Mouse (Mus musculus) embryo, embryonic 11.5 days (tissue): ENCODE data around the gene Nos1ap.

Source experiments
- DNase-seq: peaks from one replicate; pipeline ENCODE4 v3.0.0-alpha.2; 2012; ENCODE audit warnings: low read depth, low spot score

Gene Nos1ap

DNA sequence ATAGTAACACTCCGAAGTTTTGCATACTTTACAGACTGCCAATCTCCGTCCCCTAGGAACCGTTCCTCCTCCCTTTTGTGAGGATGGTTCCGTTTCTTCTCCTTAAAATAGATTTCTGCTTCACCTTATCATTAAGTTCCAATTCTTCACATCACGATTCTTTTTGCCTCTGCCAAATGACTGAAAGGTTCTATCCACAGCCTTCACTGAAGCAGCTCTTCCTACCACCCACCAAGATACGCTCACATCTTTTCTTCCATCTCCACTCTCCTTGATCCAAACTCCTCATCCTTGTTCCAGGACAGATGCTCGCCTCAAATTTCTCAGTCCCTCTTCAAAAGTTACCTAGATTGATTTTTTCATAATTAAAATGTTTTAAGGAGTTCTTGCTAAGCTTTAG lies 220.8 kb downstream of the Nos1ap start:
- DNase-seq, result no peak

DNA sequence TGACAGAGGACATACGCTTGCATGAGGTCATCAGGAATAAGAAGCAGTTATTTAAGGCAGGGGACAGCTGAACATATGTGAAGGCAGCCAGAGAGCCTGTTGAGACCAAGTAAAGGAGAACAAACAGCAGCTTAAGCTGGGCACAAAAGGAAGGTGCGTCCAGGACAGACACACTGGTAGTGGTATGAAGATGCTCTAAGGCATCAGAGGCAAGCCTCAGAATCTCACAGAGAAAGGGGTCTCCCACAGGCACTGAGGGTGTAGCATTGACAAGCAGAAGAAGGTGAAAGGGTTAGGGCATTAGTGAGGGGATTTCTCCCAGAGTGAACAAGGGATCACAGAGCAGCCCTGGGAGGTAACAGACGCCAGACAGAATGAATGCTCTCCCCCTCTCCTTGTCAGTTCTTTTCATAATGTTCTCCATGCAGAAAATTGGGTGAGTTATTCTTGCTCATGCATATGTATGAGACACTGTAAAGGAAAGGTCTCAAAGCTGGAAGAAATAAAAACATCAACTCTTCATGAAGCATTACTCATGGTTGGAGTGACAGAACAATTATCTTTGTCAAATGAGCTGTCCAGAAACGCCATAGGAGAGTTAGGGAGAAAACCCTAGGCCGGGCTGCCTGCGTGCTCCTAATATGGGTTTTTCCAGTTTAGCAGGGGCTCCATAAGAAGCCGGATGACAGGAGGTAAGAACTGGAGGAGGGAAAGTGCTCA lies 222.5 kb downstream of the Nos1ap start:
- peak; percentile 16 for DNase-seq

DNA sequence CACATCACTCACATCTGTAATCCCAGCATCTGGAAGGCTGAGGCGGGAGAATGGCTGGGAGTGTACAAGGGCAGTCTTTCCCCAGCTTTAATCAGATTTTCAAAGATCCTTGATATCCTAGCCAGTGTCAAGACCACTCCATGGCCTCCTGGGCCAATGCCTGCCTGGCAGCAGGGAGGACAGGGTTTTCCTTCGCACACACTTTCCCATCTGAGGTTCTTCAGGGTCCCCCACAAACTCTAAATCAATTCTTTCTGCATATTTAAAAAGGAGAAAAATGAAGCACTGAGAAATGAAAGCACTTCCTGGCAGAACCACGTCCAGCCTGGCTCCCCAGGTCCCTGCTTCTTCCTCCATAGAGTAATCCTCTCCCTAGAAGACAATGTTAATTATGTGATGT lies 225.9 kb downstream of the Nos1ap start:
- DNase-seq, result no peak

DNA sequence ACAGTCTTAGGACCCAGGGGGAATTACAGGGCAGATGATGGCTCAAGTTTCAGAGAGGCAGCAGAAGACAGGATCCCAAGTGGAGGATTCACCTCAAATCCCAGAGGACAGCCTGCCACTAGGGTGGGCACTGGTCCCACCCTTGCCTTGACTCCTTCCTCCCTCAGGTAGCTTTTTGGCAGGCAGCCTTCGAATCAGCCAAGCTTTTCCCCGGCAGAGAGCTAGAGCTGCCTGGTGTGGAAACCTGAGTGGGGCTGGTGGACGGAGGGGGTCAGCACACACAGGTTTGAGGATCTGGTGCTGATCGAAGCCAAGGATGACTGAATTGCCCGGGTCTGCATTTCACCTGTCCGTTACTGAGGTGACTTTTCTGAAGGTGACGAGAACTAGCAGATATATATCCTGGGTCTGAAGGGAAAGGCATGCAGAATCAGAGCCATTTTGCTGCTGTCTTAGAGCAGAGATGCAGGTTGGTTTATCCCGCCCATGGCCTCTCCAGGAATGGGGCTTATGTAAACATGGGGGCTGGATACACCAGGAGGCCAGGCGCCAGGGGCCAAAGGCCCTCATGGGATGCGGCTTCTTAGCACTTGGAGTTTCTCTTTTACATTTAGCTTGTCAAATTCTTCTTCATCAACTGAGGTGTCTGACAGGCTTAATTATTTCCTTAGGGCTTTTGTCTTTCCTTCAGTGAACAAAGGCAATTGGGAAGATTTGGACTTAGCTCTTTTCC lies 229.3 kb downstream of the Nos1ap start:
- no peak for DNase-seq

DNA sequence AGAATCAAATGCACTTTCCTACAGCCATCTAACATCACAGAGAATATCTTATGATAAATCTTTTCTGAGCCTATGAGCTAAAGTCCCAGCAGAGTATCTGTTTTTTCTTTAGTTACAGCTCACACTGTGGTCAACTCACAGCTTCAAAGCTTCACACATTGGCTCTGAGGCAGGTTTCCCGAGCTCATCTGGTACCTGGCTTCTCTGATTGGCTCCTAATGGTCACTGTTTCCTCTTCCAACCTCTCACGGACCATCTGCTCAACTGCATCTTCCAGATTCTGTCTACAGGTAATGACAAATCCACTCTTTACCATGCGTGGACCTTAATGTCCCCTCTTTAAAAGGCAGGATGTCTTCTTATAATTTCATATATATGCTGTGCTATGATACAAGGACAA lies 236.3 kb downstream of the Nos1ap start:
- no peak for DNase-seq

DNA sequence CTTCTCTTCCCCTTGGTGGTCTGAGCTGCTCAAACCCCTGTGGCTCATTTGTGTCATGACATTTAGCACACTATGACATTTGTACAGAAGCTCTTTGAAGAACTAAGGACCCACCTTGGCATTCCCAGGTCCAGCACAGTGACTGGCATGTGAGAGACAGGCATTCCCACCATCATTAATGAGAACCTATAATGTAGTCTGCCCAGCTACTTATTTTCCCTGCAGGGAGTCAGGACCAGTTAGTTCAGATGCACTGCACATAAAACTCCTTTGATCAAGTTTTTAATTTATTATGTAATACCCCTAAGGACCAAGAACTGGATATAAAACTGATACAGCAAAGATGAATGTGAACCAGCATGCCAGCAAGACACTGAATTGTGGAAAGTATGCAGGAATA lies 238.6 kb downstream of the Nos1ap start:
- DNase-seq, result no peak

DNA sequence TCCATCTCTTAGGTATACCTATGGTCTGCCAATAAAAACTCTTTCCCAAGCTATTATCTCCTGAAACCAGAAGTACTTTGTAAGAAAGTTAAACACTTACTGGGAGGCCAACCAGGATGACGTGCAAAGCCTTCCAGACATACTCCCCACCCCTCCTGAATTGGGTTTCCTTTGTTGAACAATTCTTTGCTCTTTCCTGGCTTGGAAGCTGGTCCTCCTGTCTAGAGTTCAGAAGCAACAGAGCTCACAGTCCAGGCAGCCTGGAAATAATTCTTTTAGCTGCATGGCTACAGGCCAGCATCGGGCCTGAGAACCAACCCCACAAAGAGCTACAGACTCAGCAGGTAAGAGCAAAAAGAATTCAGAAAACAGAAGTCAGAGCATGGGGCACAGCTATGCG lies 243.4 kb downstream of the Nos1ap start:
- no peak for DNase-seq

DNA sequence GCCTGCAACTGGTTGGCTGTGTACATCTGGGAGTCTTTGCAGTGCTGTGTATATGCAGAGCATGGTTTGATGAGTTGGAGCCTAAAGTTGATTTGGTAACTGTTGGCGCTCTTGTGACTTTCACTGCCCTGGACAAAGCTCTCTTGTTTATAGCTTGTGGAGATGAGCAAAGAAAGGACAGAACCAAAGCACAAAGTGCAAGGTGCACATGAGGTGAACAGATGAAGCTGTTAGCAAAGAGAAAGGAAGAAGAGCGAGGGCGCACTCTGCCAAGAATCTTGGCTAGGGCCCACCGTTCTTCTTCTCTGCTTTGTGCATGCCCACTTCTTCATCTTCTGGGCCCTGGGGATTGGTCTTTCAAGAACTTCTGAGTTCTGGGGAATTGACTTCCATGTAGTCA lies 245.8 kb downstream of the Nos1ap start:
- no peak for DNase-seq

DNA sequence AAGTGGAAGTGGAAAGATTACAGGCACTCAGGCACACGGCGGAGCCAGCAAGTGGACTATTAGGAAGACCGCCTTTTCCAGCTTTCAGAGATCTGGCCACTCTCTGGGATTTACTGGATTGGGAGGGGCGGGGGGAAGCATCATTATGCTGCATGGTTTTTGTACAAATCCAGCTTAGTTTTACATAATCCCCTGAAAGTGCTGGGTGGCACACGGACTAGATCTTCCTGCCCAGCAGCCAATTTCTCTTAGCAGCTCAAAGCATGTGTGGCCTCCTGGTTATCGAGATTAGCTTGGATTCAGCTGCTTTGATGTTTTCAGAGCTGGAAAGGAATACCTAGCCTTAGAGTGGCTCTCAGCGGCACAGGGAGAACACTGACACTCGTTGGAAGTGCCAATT lies 246.6 kb downstream of the Nos1ap start:
- no peak for DNase-seq

DNA sequence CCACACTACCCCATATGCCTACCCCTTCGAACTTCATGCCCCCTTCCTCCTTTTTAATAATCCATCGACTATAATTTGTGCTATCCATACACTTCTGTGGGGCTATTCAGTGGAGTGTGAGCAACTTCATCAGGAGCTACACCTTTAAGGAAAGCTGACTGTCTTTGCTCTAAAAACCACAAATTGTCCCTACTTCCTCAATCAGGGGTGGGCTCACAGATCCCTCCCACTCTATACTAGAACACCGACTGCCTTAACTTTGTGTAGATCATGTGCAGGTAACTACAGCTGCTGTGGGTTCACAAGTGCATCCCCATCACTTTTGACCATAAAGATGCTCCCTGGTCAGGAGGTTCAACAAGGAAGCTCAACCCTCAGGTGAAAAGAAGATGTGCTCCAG lies 249.7 kb downstream of the Nos1ap start:
- DNase-seq, result no peak

DNA sequence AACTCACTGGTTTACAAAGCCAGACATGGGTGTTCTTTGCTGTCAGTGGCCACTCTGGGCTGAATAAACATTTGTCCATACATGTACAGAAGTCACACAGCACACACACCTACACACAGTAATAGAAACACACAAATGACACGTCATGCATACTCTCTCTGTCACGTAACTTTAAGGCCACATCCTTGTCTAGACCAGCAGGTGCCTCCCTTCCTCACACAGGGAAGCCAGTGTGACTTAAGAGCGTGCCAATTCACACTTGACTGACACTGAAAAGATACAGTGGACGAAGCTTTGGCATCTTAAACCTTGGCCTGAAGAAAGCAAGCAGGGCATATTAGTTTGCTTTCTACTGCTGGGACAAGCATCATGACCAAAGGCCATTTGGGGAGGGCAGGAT lies 256.9 kb downstream of the Nos1ap start:
- DNase-seq, result no peak

DNA sequence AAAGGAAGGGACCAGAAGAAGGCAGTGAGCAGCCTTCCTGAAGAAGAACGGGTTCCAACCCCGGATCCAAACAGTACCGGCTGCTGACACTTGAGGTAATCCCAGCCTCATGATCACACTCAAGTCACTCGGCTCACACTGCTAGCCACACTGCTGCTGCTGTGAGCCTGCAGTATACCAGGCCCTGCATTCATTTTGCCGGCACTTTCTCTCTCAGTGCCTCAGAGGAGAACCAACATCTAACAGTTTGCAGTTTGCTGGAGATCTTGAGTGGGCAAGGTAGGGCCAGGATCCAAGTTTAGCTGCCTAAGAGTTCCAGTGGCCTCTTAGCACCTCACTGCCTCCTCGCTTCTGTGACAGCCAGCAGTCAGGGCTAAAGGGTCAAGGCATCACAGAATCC lies 257.7 kb downstream of the Nos1ap start:
- no peak for DNase-seq

DNA sequence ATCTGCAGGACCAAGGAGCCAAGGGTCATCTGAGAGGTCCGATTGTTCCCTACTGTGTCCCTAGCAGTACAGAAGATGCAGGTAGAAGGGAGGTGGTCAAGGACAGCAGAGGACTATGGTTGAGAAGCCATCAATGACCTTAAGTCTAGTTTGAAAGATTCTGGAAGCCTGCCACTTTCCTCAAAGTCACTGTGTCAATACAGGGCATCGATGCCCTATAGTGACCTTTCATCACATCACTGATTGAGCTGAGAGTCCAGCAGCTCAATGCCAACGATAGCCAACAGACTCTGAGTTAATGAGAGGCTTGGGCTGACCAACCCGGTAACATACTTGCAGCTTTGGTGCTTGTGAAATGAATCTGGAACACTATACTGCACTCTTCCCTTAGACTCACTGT lies 264.4 kb downstream of the Nos1ap start:
- DNase-seq, result no peak

DNA sequence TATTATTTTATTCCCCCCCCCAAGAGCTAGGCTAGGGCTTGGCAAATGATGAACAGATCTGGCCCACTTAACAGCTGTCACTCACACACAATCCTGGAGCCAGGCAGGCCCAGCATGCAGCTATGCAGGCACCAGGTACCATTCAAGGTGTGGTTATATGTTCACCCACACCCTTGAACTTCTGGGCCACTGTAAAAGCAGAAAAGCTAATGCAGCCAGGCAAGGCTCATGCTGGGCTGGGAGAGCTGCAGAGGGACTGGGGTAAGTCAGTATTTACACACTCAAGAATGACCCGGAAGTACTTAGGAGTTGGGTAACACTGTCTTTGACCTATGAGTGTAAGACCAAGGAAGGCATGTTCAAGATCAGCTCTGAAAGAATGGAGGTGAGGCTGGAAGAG lies 265.3 kb downstream of the Nos1ap start:
- no peak for DNase-seq

DNA sequence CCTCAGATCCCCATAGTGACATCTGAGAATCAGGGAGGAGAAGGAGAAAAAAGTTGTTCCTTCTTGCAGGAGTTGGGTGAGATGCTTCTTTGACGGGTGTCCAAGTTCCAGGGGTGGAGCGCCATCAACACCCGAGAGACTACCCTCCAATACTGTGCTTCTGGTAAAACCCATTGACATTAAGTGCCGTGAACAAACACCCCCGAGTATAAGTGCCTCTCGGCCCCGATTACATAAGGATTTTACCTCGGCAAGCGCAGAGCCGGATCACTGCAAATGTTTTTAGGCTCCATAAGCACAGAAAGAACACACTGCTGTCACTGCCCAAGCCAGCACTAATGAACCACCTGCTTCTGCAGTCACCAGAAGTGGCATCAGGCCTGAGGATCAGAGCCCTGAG lies 266.7 kb downstream of the Nos1ap start:
- no peak for DNase-seq

DNA sequence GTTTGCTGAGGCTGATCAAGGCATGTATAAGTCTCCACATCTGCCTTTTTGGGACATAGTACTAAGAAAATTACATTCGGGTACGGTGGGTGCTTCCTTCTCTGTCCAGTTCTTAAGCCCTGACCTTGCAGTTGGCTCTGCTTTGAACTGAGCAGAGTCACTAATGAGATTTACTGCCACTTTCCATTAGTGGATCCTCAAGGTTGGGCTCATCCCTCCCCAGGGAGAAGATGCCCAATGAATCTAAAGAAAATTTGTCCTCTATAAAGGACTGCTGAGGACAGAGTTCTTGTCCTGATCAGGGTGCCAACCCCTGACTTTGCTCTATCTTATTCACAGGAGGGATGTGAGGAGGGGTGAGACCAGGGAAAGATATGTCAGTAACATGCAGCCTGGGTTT lies 267.6 kb downstream of the Nos1ap start:
- DNase-seq, result no peak

DNA sequence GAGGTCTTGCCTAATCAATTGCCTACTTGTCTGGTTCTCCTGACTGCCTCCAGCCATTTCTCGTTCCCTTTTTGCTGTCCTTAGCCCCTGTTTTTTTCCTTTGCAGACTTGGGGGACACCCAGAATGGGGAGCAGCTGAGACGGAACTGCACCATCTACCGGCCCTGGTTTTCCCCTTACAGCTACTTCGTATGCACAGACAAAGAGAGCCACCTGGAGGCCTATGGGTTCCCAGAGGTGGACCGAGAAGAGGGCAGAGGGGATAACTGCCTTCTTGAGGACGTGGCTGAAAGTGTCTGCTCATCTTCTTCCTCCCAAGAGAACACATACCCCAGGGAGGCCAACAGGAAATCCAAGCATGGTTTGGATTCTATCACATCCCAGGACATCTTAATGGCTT lies 278.2 kb downstream of the Nos1ap start:
- DNase-seq, result no peak

DNA sequence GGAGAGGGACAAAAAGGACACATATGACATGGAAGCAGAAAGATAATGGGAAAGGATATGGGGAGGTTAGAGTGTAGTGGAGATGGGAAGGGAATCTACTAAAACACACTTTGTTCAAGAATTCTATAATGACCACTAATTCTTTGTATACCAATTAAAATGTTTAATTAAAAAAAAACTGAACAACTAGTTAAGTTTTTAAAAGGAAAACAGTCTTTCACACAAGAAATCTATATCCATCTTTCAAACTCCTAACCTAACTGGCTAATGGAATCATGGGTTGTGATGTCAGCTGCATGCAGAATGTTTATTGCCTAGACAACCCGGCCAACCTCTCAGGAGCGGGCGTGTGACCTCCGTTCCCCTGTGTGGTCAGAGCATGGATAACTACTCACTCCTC lies 281.2 kb downstream of the Nos1ap start, which contains the start of gene Spata46:
Gene Spata46, plus strand, starts transcription at position 301 of the 400 bp plus-strand sequence.
- no peak for DNase-seq

DNA sequence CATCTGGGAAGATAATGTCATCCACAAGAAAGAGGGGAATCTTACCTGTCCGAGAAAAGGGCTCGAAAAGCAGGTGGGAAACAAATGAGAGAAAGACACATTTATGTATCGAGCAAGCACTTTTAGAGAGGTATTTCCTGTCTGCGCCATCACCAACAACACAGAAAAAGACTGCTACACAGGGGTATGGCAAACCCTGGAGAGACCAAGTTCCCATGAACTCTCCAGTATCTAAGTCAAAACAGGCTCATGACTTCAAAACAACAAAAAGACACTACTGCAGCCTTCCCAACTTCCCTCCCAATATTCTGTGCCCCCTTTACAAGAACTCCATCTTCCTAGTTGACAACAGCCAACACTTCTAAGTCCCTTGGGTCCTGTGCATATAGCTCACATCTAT lies 283.4 kb downstream of the Nos1ap start, which contains the start of gene Gm7694:
Gene Gm7694, minus strand, starts transcription at position 101 of the 400 bp plus-strand sequence.
- DNase-seq, result no peak

DNA sequence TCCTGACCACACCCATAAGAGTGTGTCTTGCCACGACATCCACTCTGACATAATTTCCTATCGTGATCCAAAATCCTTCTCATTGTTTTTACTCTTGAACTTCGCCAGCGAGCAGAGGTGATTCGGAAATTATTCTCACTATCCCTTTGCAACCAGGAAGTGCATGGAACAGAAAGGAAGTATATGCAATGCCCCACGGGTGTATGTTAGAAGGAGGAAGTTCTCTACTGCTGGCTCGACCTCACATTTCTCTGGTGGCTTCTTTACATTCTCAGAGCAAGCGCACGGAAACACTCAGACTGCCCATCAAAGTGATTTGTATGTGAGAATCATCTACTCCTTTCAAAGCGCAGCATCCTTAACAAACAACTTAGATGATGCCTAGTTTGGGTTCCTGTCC lies 284.7 kb downstream of the Nos1ap start:
- DNase-seq, result no peak

DNA sequence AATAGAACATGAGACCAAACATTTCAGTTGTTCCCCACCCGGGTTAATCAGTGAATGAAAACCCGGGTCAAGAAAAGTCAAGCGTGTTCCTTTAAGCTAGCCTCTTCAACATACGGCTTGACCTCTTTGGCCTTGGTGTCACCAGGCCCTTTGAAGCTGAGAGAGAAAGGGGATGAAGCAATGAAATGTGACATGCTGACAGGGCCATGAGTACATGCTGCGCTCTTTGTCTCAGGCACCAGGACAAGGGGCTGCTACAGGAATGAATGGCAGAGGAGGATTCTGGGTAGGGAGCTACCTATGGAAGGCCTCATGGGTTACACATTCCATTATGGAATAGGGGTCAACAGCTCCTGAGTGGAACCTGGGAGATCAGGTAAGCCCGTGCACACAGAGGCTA lies 286.6 kb downstream of the Nos1ap start:
- DNase-seq, result no peak

DNA sequence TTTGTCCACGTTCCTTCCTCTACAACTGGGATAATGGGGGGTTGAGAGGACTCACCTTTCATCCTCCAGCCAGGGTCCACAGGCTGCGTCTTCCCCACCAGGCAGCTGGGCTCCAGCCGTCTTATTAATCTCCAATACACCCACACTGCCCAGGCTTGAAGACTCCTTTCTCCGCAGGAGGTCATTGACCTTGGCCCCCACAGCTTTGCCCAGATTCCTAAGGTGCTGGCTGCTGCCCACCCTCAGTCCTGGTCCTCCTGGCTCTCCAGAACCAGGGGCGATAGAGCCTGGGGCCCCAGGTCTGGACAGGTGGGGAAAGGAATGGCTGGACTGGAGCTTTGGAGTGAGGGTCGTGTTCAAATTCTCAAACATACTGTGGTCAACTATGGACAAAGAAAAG lies 287.2 kb downstream of the Nos1ap start:
- DNase-seq, result no peak

DNA sequence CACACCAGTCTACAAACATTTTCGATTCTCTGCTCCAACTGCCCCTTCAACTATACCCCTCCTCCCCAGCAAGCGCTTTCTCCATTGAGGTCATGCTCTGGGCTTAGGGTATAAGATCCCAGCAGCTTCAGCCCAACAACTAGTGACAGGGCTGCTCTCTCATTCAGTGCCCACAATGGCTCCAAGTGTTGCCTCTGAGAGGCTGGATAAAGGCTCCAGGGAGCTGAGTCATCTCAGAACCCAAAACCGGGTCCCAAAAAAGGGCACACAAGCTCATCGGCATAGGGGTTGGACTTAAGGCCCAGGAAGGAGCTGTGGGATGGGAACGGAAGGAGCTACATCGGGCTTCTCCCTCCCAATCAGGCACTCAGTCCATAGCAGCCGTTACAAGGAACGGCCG lies 288.0 kb downstream of the Nos1ap start:
- no peak for DNase-seq
